Mouse (Mus musculus) liver, postnatal 0 days (tissue): ENCODE measurements at regions not wholly inside any gene's neighbourhood (a gene's known extent, or its start where the extent isn't known, plus 50 kb on each side); places are given as distances from the start of the nearest gene placed in this dataset.
A peak's percentile ranks its signal among the peaks of the same experiment; 100 is the strongest.
"Not testable (repeated sequence)": the region's sequence is repeated elsewhere in the genome, so short reads cannot be mapped to it uniquely, and the experiment has no call there.

ENCODE experiments used
- ATAC-seq: fragments of 200-750 bp; cut with Nextera tagmentation; 2 replicates; pipeline ENCODE4 v1.8.0; 2017; ENCODE audit warnings: mild to moderate bottlenecking, moderate library complexity
- DNase-seq: peaks from one replicate; pipeline ENCODE4 v3.0.0-alpha.2; 2016
- H3K27ac ChIP-seq: fragments of 300-500 bp; sonication (generic); 2 replicates; pipeline ENCODE4 v1.5.1; 2014; ENCODE audit warnings: antibody characterized with exemption, moderate library complexity, mild to moderate bottlenecking, low read depth
- H3K27me3 ChIP-seq: fragments of 300-500 bp; sonication (generic); 2 replicates; pipeline ENCODE4 v1.6.1; 2014; ENCODE audit warnings: low read length, control low read depth, mixed read lengths; ENCODE audit not compliant: insufficient read depth
- H3K36me3 ChIP-seq: fragments of 300-500 bp; sonication (generic); replicated peaks from 2 replicates; pipeline ENCODE4 v1.6.1; 2014; ENCODE audit warnings: mild to moderate bottlenecking, control low read depth, low read length, moderate library complexity, mixed read lengths; ENCODE audit not compliant: insufficient read depth
- H3K4me1 ChIP-seq: fragments of 300-500 bp; sonication (generic); 2 replicates; pipeline ENCODE4 v1.6.1; 2014; ENCODE audit warnings: antibody characterized with exemption, mild to moderate bottlenecking, control low read depth; ENCODE audit not compliant: insufficient read depth
- H3K4me2 ChIP-seq: fragments of 300-500 bp; sonication (generic); 2 replicates; pipeline ENCODE4 v1.6.1; 2014; ENCODE audit warnings: low read depth, mild to moderate bottlenecking, low read length, moderate library complexity, mixed read lengths
- H3K4me3 ChIP-seq: fragments of 300-500 bp; sonication (generic); 2 replicates; pipeline ENCODE4 v1.5.1; 2014; ENCODE audit warnings: low read depth, low read length
- H3K9ac ChIP-seq: fragments of 300-500 bp; sonication (generic); replicated peaks from 2 replicates; pipeline ENCODE4 v1.6.1; 2014; ENCODE audit warnings: mild to moderate bottlenecking, moderate library complexity
- H3K9me3 ChIP-seq: fragments of 300-500 bp; sonication (generic); 2 replicates; pipeline ENCODE4 v1.6.1; 2016; ENCODE audit warnings: mild to moderate bottlenecking, control low read depth, low read length, mixed read lengths
- CTCF ChIP-seq: sonication (generic); IDR thresholded peaks from 2 replicates; pipeline ENCODE4 v1.5.1; 2016; ENCODE audit warnings: antibody characterized with exemption, low read depth
- EP300 ChIP-seq: IDR thresholded peaks from 2 replicates; pipeline ENCODE4 v1.6.1; 2016; ENCODE audit warnings: antibody characterized with exemption, low read depth, mild to moderate bottlenecking
- WGBS: fragments of 180-500 bp; shearing (Covaris S2); extraction: QIAGEN DNeasy Blood & Tissue Kit; methylation state at CpG from one replicate; pipeline ENCODE4 v1.1.7; 2014; ENCODE audit not compliant: insufficient replicate concordance; 5-methylcytosine and 5-hydroxymethylcytosine counted together

GRCm38 (mm10) chr12:115257802-115258201, 789.7 kb upstream of the Zfp386 start:
- Histone ChIP-seq H3K4me3 (no peak overlapping the region), H3K9me3 (no peaks in the 10 kb centered on the region), H3K4me1 (no peaks in the 10 kb centered on the region), H3K36me3 (no peaks in the 10 kb centered on the region), H3K27me3 (no peaks in the 10 kb centered on the region), H3K4me2 (no peak overlapping the region), H3K9ac (no peak overlapping the region), H3K27ac (no peak overlapping the region)
- no peak for ATAC-seq
- DNase-seq = no peak
- 26% methylated on average over 1 of the region's 1 CpGs for WGBS
- no peak for TF ChIP-seq CTCF
- TF ChIP-seq EP300 = no peak

DNA sequence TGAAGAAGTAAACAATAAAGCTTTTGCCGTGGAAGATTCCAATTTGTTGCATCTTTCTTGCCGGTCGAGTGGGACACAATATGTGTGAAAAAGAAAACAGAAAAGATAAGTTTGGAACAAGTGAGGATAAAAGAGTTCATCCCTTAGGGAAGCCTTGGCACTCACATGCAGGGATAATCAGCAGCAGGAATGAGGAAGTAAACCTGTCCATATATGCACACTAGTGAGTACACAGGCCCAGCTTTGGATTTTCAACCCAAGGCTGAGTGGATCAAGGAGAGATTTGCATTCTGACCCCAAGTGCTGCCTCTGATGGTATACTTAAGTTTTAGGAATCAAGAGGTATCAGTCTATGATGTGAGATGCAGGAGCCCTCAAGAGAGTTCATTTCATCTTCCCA, 788.8 kb upstream of the Zfp386 start:
- H3K27me3 ChIP-seq = no peaks in the 10 kb centered on the region
- H3K4me1 ChIP-seq = no peaks in the 10 kb centered on the region
- no peak overlapping the region for H3K27ac ChIP-seq
- H3K36me3 ChIP-seq = no peaks in the 10 kb centered on the region
- ATAC-seq (no peak), DNase-seq (no peak)
- no peak overlapping the region for H3K4me2 ChIP-seq
- H3K9ac ChIP-seq = no peak overlapping the region
- 70% methylated on average over 3 of the region's 3 CpGs for WGBS
- no peak overlapping the region for H3K4me3 ChIP-seq
- TF ChIP-seq CTCF (no peak), EP300 (no peak)
- H3K9me3 ChIP-seq = no peaks in the 10 kb centered on the region

DNA sequence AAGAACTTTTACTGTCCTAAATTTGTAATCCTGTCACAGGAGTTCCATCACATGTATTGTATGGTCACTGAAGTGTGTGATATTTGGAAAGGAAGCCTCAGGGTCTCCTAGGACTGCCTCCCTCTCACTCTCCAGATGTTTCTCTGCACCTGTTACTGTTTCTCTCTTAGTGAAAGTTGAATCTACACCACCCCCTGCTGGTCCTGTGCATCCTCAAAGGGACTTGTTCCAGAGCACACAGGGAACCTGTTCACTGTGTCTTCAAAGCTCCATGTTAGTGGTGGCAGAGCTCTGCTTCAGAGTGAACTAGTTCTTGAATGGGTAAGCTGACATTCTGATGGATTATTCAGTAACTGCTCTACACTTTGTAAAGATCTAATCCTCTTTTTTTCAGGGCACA, 785.1 kb upstream of the Zfp386 start:
- not testable (repeated sequence) for DNase-seq, H3K9me3 ChIP-seq, H3K9ac ChIP-seq, H3K4me2 ChIP-seq, H3K36me3 ChIP-seq, H3K4me3 ChIP-seq, H3K4me1 ChIP-seq, H3K27ac ChIP-seq, H3K27me3 ChIP-seq, ATAC-seq
- peak; percentile 26; the same call in 1 of the 2 replicates for TF ChIP-seq CTCF

DNA sequence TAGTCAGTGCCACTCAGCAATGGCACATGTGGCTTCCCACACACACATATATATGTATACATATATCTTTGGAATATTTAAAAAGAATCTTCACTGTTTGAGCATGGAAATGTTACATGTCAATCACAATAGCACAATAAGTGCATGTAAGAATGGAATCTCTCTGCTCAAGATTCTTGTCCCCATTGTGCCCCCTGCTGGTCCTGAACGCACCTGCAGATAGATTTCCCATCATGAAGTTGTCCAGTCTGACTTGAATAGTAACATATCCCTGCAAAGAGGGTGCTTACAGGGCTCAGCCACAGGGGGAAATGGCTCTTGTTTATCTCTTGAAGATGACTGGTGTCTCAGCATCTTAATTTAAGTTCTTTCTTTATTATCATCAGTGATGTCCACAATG, 770.8 kb upstream of the Zfp386 start:
- not testable (repeated sequence) for H3K36me3 ChIP-seq, H3K9ac ChIP-seq, H3K4me3 ChIP-seq, H3K4me2 ChIP-seq, H3K4me1 ChIP-seq, H3K27me3 ChIP-seq, H3K9me3 ChIP-seq, H3K27ac ChIP-seq, DNase-seq, ATAC-seq
- 67% methylated on average over 1 of the region's 1 CpGs for WGBS

- H3K27me3 ChIP-seq, H3K4me1 ChIP-seq, H3K4me3 ChIP-seq, DNase-seq, H3K9ac ChIP-seq, H3K27ac ChIP-seq, ATAC-seq, H3K4me2 ChIP-seq, H3K9me3 ChIP-seq, H3K36me3 ChIP-seq: not testable (repeated sequence)
- WGBS = 40% methylated on average over 4 of the region's 4 CpGs
Observed at GRCm38 (mm10) chr12:115293772-115294171, 753.8 kb upstream of the Zfp386 start.

DNA sequence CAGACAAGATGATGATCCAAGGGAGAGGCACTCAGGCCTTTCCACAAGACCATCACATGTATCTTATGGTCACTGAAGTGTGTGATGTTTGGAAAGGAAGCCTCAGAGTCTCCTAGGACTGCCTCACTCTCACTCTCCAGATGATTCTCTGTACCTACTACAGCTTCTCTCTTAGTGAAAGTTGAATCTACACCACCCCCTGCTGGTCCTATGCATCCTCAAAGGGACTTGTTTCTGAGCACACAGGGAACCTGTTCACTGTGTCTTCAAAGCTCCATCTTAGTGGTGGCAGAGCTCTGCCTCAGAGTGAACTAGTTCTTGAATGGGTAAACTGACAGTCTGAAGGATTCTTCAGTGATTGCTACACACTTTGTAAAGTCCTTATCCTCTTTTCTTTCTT, 749.5 kb upstream of the Zfp386 start:
- not testable (repeated sequence) for H3K36me3 ChIP-seq, H3K27ac ChIP-seq, H3K9me3 ChIP-seq, H3K9ac ChIP-seq, DNase-seq, H3K4me1 ChIP-seq, H3K27me3 ChIP-seq, ATAC-seq, H3K4me3 ChIP-seq, H3K4me2 ChIP-seq
- TF ChIP-seq CTCF = 0 out of 2 replicates have a peak, but pooled peaks have one; percentile 14

GRCm38 (mm10) chr12:115311956-115312355, 735.6 kb upstream of the Zfp386 start:
- Histone ChIP-seq H3K4me1 (no peaks in the 10 kb centered on the region), H3K4me3 (no peak overlapping the region), H3K27me3 (no peaks in the 10 kb centered on the region), H3K9me3 (no peaks in the 10 kb centered on the region), H3K9ac (no peak overlapping the region), H3K27ac (no peak overlapping the region), H3K4me2 (no peak overlapping the region), H3K36me3 (no peaks in the 10 kb centered on the region)
- no peak for TF ChIP-seq CTCF
- ATAC-seq (peak; percentile 57), DNase-seq (no peak)

- not testable (repeated sequence) for ATAC-seq, H3K36me3 ChIP-seq
- whole genome bisulfite sequencing = 41% methylated on average over 1 of the region's 1 CpGs
Observed at GRCm38 (mm10) chr12:115312604-115313003, 734.9 kb upstream of the Zfp386 start.

More at GRCm38 (mm10) chr12:115312604-115313003, 734.9 kb upstream of the Zfp386 start:
- H3K27ac ChIP-seq, H3K4me2 ChIP-seq, H3K4me1 ChIP-seq, DNase-seq, H3K27me3 ChIP-seq, H3K4me3 ChIP-seq, H3K9me3 ChIP-seq, H3K9ac ChIP-seq: not testable (repeated sequence)
